Comparison of ENCODE assay signal across 24 mouse cellular contexts in the genomic region with DNA sequence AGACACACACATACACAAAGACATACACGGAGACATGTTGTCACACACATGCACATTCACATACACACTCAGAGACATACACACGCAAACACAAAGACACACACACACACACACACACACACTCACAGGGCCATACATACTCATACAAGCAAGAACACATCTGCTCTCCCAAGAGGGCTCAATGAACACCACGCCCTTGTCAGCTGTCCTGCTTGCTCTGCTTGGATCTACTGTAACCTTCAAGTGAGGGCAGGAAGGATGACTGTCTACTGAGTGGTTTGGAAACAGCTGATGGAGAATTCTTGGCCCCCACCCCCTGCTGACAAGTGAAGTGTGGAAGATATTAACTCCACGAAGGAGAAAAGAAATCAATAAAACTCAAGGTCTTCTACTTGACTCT.
"Had no signal": no experiment of that assay in that cellular context is flagged by ENCODE, and none has a peak within 500 bp of the region (broad histone marks: within the 10 kb centered on the region; RNA-seq: fewer than 3 reads in every experiment).

No protein-coding gene starts in this region.

- H3K36me3 ChIP-seq: heart, embryonic 13.5 days; heart, embryonic 15.5 days; hindbrain, embryonic 13.5 days; hindbrain, embryonic 15.5 days; kidney, embryonic 15.5 days; limb, embryonic 10.5 days; limb, embryonic 12.5 days; liver, embryonic 13.5 days had no signal

- H3K27me3 ChIP-seq: heart, embryonic 13.5 days; heart, embryonic 15.5 days; hindbrain, embryonic 13.5 days; hindbrain, embryonic 15.5 days; limb, embryonic 12.5 days; liver, embryonic 13.5 days had no signal

- H3K4me3 ChIP-seq: heart, adult 2 months; heart, embryonic 13.5 days; heart, embryonic 15.5 days; hindbrain, embryonic 13.5 days; hindbrain, embryonic 15.5 days; kidney, embryonic 15.5 days; left cerebral cortex, adult 2 months; limb, embryonic 10.5 days; limb, embryonic 12.5 days; liver, embryonic 13.5 days had no signal

- H3K4me2 ChIP-seq: heart, embryonic 11.5 days; heart, embryonic 13.5 days; heart, embryonic 15.5 days; hindbrain, embryonic 13.5 days; hindbrain, embryonic 15.5 days; kidney, embryonic 15.5 days; limb, embryonic 12.5 days; liver, embryonic 11.5 days; liver, embryonic 13.5 days had no signal

- DNase-seq: gastrocnemius, postnatal 14 days; gastrocnemius, postnatal 36 days; heart, adult 11 months; heart, adult 2 months; heart, postnatal 14 days; heart, postnatal 36 days; kidney, adult 11 months; kidney, adult 2 months; kidney, adult 9 months; kidney, postnatal 14 days; kidney, postnatal 36 days; layer of hippocampus, adult 9-11 months; liver; liver, embryonic 13.5 days had no signal
